ENCODE assay signal across 1 mouse cellular context in genomic region chr17:12931576-12931975, GRCm38 (mm10). TPM values are rescaled to one million over a fixed set of nuclear protein-coding genes. Genes with fewer than 3 reads are reported as not detected.
"Had no signal": no experiment of that assay in that cellular context is flagged by ENCODE, and none has a peak within 500 bp of the region (broad histone marks: within the 10 kb centered on the region; RNA-seq: fewer than 3 reads in every experiment).

No protein-coding gene starts in this region.

RNA-seq across cellular contexts. Expression of gene Acat3, which starts 8.8 kb away (rescaled TPM):
- polyA plus RNA-seq: spleen, adult 2 months had no signal
